Mouse (Mus musculus) megakaryocyte, embryonic 14.5 days (primary cell): ENCODE data around the gene 1700010B08Rik. TPM values are rescaled to one million over a fixed set of nuclear protein-coding genes. Genes with fewer than 3 reads are reported as not detected.
A peak's percentile ranks its signal among the peaks of the same experiment; 100 is the strongest.

ENCODE experiments used
- H3K27me3 ChIP-seq: replicated peaks from 2 replicates; pipeline ENCODE3; 2012; ENCODE audit warnings: inconsistent platforms
- H3K36me3 ChIP-seq: replicated peaks from 2 replicates; pipeline ENCODE3; 2012; ENCODE audit warnings: low read length, inconsistent platforms, mixed read lengths
- H3K4me1 ChIP-seq: 2 replicates; pipeline ENCODE4 v1.6.1; 2012; ENCODE audit warnings: inconsistent platforms
- H3K4me3 ChIP-seq: replicated peaks from 2 replicates; pipeline ENCODE3; 2012; ENCODE audit warnings: moderate library complexity, mild to moderate bottlenecking, inconsistent platforms
- H3K9me3 ChIP-seq: 2 replicates; pipeline ENCODE4 v1.6.1; 2012; ENCODE audit warnings: inconsistent platforms
- FLI1 ChIP-seq: IDR thresholded peaks from 2 replicates; pipeline ENCODE4 v1.6.1; 2012; ENCODE audit warnings: low read length, inconsistent platforms, mixed read lengths
- GATA1 ChIP-seq: IDR thresholded peaks from 3 replicates; pipeline ENCODE4 v1.6.1; 2012; ENCODE audit warnings: mixed read lengths, low read length, inconsistent platforms, borderline replicate concordance
- polyA plus RNA-seq: library from polyadenylated mRNA; stranded (reverse); fragments of >175 nt; gene quantifications from 2 replicates; pipeline ENCODE4 v1.2.3, GENCODE M21; 2012; ENCODE audit warnings: low replicate concordance; ENCODE audit not compliant: insufficient read depth

Gene 1700010B08Rik
- polyA plus RNA-seq, 1 experiment = not detected

- Histone ChIP-seq H3K36me3 (no peaks in the 10 kb centered on the region), H3K27me3 (peaks cover 35% of the 10 kb centered on the region), H3K4me1 (peaks cover 21% of the 10 kb centered on the region), H3K9me3 (peaks cover 22% of the 10 kb centered on the region), H3K4me3 (no peak overlapping the region)
- no peak for TF ChIP-seq FLI1
- TF ChIP-seq GATA1 = no peak
Observed at GRCm38 (mm10) chr2:173714620-173715218, 4.5 kb upstream of the 1700010B08Rik start.

- Histone ChIP-seq H3K4me3 (no peak overlapping the region), H3K36me3 (no peaks in the 10 kb centered on the region), H3K9me3 (peaks cover 30% of the 10 kb centered on the region), H3K4me1 (peaks cover 12% of the 10 kb centered on the region), H3K27me3 (peaks cover 42% of the 10 kb centered on the region)
- TF ChIP-seq GATA1 = no peak
- no peak for TF ChIP-seq FLI1
Observed at GRCm38 (mm10) chr2:173716966-173717365, 2.2 kb upstream of the 1700010B08Rik start.

DNA sequence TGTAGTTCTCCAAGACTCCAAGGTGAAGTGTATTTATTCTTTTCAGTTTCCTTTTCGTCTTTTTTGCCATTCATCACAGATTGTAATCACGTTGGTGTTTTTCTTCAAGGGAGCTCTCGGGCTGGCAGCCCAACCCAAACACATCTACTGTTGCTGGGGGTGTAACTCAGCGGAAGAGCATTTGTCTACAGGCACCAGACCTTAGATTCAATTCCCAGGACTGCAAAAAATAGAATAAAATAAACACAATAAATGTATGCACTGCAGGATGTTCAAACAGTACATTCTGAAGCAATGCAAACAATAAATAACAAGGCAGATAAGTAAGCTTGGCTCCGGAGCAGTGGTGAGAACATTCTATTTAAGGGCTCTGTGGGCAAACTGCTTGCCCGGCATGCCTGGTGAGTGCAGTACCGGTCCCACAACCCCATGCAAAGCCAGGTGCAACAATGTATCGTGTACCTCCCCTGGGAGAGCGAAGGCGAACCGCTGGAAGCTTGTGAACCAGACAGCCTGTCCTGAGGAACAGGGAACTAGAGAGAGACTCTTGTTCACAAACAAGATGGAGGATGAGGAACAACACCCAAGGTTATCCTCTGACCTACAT lies 3.1 kb downstream of the 1700010B08Rik start:
- H3K36me3 ChIP-seq = no peaks in the 10 kb centered on the region
- H3K27me3 ChIP-seq = peaks cover 23% of the 10 kb centered on the region
- no peak overlapping the region for H3K4me3 ChIP-seq
- H3K4me1 ChIP-seq = peaks cover 3% of the 10 kb centered on the region; the same call in 1 of the 2 replicates
- H3K9me3 ChIP-seq = peaks cover 29% of the 10 kb centered on the region
- TF ChIP-seq GATA1 = no peak
- no peak for TF ChIP-seq FLI1

DNA sequence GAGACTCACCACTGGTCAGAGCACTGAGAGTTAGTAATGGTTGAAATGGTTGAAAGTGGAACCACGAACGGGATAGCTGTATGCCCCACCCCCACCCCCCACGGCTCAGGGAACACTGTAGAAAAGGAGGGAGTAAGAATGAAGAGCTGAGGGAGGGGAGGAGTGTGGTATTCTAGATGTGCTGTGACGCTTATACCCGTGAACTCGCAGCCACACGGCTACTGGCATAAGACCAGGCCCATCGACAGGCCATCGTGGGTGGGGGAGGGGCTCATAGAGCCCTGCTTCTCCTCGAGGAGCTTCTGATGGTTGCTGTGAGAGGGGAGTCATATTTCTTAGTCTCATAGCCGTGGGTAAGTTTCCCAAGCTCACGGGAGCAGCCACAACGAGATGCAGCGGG lies 5.2 kb downstream of the 1700010B08Rik start:
- H3K4me3 ChIP-seq = no peak overlapping the region
- peaks cover 24% of the 10 kb centered on the region for H3K9me3 ChIP-seq
- H3K27me3 ChIP-seq = peaks cover 17% of the 10 kb centered on the region
- no peaks in the 10 kb centered on the region for H3K36me3 ChIP-seq
- peaks cover 3% of the 10 kb centered on the region; the same call in 1 of the 2 replicates for H3K4me1 ChIP-seq
- TF ChIP-seq GATA1 = no peak
- TF ChIP-seq FLI1 = no peak

DNA sequence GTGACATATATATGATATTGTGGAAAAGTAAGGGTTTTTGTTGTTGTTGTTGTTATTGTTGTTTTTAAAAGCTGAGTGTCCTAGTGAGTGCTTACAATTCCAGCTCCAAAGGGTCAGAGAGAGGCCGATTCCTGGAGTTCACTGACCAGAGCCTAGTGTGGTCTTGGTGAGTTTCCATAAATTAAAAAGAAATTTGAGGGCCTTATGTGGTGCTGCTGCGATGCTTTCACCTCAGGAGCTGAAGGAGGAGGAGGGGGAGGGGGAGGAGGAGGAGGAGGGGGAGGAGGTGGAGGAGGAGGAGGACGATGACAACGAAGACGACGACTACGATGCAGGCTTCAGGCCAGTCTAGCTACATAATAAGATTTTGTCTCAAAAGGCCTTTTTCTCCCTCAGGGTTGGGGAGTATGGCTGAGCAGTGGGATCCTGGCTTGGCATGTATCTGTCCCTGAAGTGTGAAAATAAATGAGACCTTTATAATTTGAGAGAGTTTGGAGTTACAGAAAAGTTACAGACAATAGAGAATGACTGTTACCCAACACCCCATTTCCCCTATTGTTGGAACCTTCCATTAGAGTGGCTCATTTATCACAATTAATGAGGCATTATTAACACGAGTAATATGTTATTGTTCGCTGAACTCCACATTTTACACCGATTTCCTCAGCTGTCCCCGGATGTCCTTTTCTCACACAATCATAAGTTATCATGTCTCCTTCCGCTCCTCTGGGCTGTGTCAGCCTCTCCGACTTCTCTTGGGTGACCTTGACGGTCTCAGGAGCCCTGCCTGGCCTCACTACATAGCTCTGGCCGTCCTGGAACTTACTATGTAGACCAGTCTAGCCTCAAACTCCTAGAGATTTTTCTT lies 6.0 kb downstream of the 1700010B08Rik start:
- Histone ChIP-seq H3K4me1 (peaks cover 3% of the 10 kb centered on the region; the same call in 1 of the 2 replicates), H3K4me3 (no peak overlapping the region), H3K9me3 (peaks cover 16% of the 10 kb centered on the region), H3K36me3 (no peaks in the 10 kb centered on the region), H3K27me3 (peaks cover 17% of the 10 kb centered on the region)
- TF ChIP-seq GATA1 = no peak
- no peak for TF ChIP-seq FLI1

GRCm38 (mm10) chr2:173725819-173726218 lies 6.6 kb downstream of the 1700010B08Rik start:
- H3K9me3 ChIP-seq = peaks cover 12% of the 10 kb centered on the region
- peaks cover 3% of the 10 kb centered on the region; the same call in 1 of the 2 replicates for H3K4me1 ChIP-seq

DNA sequence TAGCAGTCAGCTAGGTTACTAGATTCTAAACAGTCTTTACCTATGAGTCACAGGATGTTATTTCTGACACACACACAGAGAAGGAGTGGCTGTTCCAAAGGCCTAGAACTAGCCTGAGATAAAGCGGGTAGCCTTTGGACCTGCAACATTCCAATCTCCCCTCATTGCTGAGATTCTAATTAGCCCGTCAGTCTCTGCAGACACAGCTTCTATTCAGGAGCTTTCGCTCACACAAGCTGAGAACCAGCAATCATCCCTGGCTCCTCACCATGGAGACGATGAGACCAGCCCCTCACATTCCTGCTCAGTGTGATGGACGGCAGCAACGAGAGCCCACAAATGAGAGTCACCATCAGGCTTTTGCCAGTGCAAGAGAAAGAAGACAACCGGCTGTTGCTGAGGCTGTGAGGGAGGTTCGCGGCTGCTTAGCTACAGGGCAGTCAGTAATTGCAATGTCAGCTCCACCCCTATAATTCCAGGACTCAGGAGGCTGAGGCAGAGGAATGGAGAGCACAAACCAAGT lies 11.3 kb downstream of the 1700010B08Rik start:
- Histone ChIP-seq H3K9me3 (0 out of 2 replicates have a peak, but pooled peaks cover 8% of the 10 kb centered on the region), H3K4me1 (peaks cover 4% of the 10 kb centered on the region; the same call in 1 of the 2 replicates), H3K4me3 (no peak overlapping the region), H3K36me3 (no peaks in the 10 kb centered on the region), H3K27me3 (peaks cover 37% of the 10 kb centered on the region)
- no peak for TF ChIP-seq GATA1

More at GRCm38 (mm10) chr2:173725819-173726218, 6.6 kb downstream of the 1700010B08Rik start:
- TF ChIP-seq GATA1 (no peak), FLI1 (no peak)
- Histone ChIP-seq H3K4me3 (no peak overlapping the region), H3K27me3 (peaks cover 21% of the 10 kb centered on the region), H3K36me3 (no peaks in the 10 kb centered on the region)

DNA sequence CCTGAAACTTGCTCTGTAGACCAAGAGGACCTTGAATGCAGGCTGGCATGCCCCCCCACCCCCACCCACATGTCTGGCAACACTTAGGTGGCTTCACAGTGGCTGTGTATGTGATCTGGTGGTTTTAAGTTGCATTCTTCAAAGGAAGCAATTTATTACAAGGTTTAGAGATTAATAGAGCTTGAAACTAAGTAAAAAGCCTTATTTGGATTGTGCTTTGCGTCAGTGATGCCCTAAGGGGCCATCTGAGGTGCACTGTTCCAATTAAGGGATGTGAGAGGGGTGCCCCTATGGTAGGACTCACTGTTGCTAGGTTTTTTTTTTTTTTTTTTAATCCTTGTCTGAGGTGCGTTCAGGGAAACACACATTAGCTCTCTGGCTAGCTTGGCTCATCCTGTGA lies 15.2 kb downstream of the 1700010B08Rik start:
- H3K36me3 ChIP-seq = peaks cover 9% of the 10 kb centered on the region
- no peak overlapping the region for H3K4me3 ChIP-seq
- H3K4me1 ChIP-seq = peaks cover 22% of the 10 kb centered on the region
- H3K27me3 ChIP-seq = peaks cover 34% of the 10 kb centered on the region
- no peaks in the 10 kb centered on the region for H3K9me3 ChIP-seq
- no peak for TF ChIP-seq GATA1

DNA sequence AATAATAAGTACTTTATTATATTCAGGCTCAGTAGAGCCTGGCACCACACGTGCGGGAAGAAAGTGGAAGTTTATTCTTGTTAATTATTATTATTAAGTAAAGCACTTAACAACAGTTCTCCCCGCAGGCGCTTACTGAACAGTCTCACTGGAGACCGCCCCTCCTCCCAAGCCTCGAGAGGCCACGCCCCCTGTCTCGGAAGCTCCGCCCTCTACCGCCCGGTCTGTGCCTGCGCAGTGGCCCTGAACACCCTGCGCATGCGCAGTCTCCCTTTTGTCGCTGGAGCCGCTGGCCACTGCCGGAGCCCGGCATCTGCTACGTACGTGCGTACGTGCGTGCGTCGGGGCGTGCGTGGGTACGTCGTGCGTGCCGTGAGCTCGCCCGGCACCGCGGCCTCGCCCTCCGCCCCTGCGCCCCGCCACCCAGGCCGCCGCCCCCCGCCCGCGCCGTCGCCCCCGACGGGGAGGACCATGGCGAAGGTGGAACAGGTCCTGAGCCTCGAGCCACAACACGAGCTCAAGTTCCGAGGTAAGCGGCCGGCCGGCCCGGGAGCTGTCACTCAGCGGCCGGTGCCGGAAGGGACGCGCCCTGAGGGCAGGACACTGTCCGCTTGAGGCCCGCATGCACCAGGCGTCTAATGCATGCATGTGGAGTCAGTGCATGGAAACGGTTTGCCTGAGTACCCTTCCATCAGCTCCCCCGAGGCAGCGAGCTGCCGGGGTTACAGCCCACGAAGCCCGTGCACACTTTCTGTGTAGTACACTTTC lies 18.2 kb downstream of the 1700010B08Rik start, which contains the start of gene Vapb:
Vapb (plus strand) TSS at position 290 of the 768 bp plus-strand sequence.
- Histone ChIP-seq H3K36me3 (peaks cover 30% of the 10 kb centered on the region), H3K4me3 (peak within 1 kb of the TSS; percentile 99), H3K4me1 (peaks cover 50% of the 10 kb centered on the region), H3K27me3 (peaks cover 11% of the 10 kb centered on the region), H3K9me3 (no peaks in the 10 kb centered on the region)
- TF ChIP-seq FLI1 (no peak), GATA1 (no peak)
